Mouse (Mus musculus): ENCODE results near the gene Ttc39d.

DNA sequence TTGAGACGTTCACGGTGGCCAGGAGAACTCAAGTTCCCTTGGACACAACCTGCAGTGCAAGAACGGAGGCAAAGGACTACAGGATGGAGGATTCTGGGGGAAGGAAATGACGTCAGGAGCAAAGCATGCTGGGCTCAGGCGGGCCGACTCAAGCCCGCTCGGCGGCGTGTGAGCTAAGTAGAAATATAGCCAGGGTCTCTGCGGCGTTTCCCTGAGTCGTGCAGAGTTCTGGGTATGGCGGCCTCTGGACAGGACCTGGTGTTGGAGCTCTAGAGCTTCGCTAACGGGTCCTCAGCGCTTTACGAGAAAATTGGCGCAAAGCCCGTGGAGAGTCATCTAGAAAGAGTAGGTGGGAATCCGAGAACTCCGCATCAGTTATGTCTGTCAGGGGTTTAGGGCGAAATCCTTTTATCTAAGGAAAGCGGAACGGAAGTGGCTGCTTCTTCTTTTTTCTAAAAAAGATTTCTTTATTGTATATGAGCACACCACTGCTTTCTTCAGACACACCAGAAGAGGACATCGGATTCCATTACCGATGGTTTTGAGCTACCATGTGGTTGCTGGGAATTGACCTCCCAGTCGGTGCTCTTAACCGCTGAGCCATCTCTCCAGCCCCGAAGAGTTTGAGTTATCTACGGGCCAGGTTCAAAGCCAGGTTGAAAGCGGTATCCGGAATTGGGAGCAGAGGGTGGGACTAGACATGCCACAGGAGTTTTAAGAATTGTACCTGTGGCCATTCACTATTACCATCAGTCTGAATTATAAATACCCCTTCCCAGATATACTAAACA, 17.3 kb downstream of the Ttc39d start, which contains the start of gene Gemin6:
- TF ChIP-seq CTCF (IDR thresholded peaks at IDR 0.05; ENCODE audit: borderline replicate concordance, insufficient read depth, low read length) (no peak), POLR2A (IDR thresholded peaks at IDR 0.05; ENCODE audit: low read depth, low read length) (peak; percentile 84)

Data from embryonic fibroblast, embryonic 13.5 days (primary cell).